ENCODE assay signal across 8 mouse cellular contexts in the genomic region with DNA sequence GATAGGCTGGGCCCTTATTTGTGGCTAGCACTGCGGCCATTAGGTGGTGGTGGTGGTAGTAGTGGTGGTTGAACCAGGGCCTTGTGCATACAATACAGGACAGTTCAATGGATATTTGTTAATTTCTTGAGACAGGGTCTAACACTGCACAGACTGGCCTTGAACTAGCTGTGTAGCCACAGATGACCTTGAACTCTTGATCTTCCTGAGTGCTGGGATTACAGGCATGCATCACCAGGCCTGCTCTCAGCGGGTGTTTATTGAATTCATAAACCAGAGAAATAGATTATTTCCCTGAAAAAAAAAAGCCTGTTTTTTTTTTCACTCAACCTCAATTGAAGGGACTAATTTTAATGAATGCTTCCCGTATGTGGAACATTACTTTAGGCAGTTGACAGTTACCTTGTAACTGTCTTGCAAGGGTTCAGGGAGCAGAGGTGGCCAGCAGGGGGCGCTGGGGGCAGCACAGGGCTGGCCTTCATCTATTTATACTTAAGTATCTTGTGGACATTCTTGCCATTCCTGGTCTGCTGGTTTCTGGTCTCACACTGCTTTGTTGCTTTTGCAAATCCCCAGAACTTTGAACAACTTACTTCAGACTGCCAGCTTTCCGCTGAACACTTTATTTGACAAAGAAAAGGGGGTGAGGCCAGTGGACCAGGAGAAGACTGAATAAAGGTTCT. TPM values are rescaled to one million over a fixed set of nuclear protein-coding genes. Genes with fewer than 3 reads are reported as not detected.
DNase-seq lines count a peak whose midpoint lies in the region; ATAC-seq and TF ChIP-seq lines count a peak whose summit lies in the region.

No protein-coding gene starts in this region.

- no peak overlapping the region for H3K9ac ChIP-seq in midbrain, embryonic 11.5 days (ENCODE audit: low read length)
- H3K9ac ChIP-seq in midbrain, embryonic 16.5 days (ENCODE audit: low read depth, low read length): no peak overlapping the region
- no peak overlapping the region for H3K9ac ChIP-seq in liver, embryonic 11.5 days (ENCODE audit: low read depth, low read length)

- no peaks in the 10 kb centered on the region for H3K4me1 ChIP-seq in midbrain, embryonic 11.5 days (ENCODE audit: control insufficient read depth, insufficient read depth, low read length)
- peaks cover 6% of the 10 kb centered on the region for H3K4me1 ChIP-seq in midbrain, embryonic 16.5 days (ENCODE audit: control insufficient read depth, insufficient read depth, low read length)
- no peaks in the 10 kb centered on the region for H3K4me1 ChIP-seq in bone marrow macrophage, adult 2 months (ENCODE audit: control insufficient read depth, insufficient read depth, low read length)
- H3K4me1 ChIP-seq in liver, embryonic 11.5 days (replicated peaks; ENCODE audit: control insufficient read depth, insufficient read depth, low read length): 0 out of 2 replicates have a peak, but pooled peaks cover 5% of the 10 kb centered on the region

- TF ChIP-seq CTCF in bone marrow macrophage, adult 2 months (IDR thresholded peaks at IDR 0.05; ENCODE audit: low read depth, low read length): peak; percentile 78

- no peaks in the 10 kb centered on the region for H3K36me3 ChIP-seq in midbrain, embryonic 11.5 days (ENCODE audit: control insufficient read depth, insufficient read depth, low read length)
- H3K36me3 ChIP-seq in midbrain, embryonic 16.5 days (ENCODE audit: control insufficient read depth, insufficient read depth, low read length): no peaks in the 10 kb centered on the region
- H3K36me3 ChIP-seq in liver, embryonic 11.5 days (ENCODE audit: control insufficient read depth, insufficient read depth, low read length): no peaks in the 10 kb centered on the region

- H3K4me3 ChIP-seq in midbrain, embryonic 11.5 days (ENCODE audit: low read depth, low read length): no peak overlapping the region
- H3K4me3 ChIP-seq in midbrain, embryonic 16.5 days (ENCODE audit: low read depth, low read length): no peak overlapping the region
- no peak overlapping the region for H3K4me3 ChIP-seq in bone marrow macrophage, adult 2 months (ENCODE audit: insufficient read depth, low read length)
- H3K4me3 ChIP-seq in liver, embryonic 11.5 days (ENCODE audit: low read depth, low read length): no peak overlapping the region

- no peaks in the 10 kb centered on the region for H3K27me3 ChIP-seq in midbrain, embryonic 11.5 days (ENCODE audit: control insufficient read depth, insufficient read depth, low read length)
- H3K27me3 ChIP-seq in midbrain, embryonic 16.5 days (ENCODE audit: control insufficient read depth, insufficient read depth, low read depth, low read length): no peaks in the 10 kb centered on the region
- peaks cover 10% of the 10 kb centered on the region; the same call in 1 of the 2 replicates for H3K27me3 ChIP-seq in liver, embryonic 11.5 days (replicated peaks; ENCODE audit: control insufficient read depth, insufficient read depth, low read length)

- H3K9me3 ChIP-seq in midbrain, embryonic 11.5 days (ENCODE audit: control insufficient read depth, low read length): no peaks in the 10 kb centered on the region
- H3K9me3 ChIP-seq in midbrain, embryonic 16.5 days (replicated peaks; ENCODE audit: control insufficient read depth, low read length, poor library complexity, severe bottlenecking): no peaks in the 10 kb centered on the region
- no peaks in the 10 kb centered on the region for H3K9me3 ChIP-seq in liver, embryonic 11.5 days (ENCODE audit: control insufficient read depth, low read length)

- peak; percentile 97 for DNase-seq in midbrain, embryonic 11.5 days (ENCODE audit: low spot score, missing footprints)
- peak; percentile 85 for DNase-seq in kidney, adult 18-20 months
- DNase-seq in liver, embryonic 11.5 days (ENCODE audit: low spot score): peak; percentile 68
- DNase-seq in retina, postnatal 7 days (ENCODE audit: low read depth, low spot score): peak; percentile 36
- peak; percentile 78 for DNase-seq in urinary bladder, postnatal 25 days (ENCODE audit: low spot score)

- 45% methylated on average over 5 of the region's 5 CpGs for WGBS in midbrain, embryonic 11.5 days
- 38% methylated on average over 5 of the region's 5 CpGs for WGBS in midbrain, embryonic 16.5 days
- WGBS in liver, embryonic 11.5 days: 49% methylated on average over 5 of the region's 5 CpGs

- H3K27ac ChIP-seq in midbrain, embryonic 11.5 days (ENCODE audit: low read depth, low read length): no peak overlapping the region
- H3K27ac ChIP-seq in midbrain, embryonic 16.5 days (ENCODE audit: low read length): no peak overlapping the region
- no peak overlapping the region for H3K27ac ChIP-seq in bone marrow macrophage, adult 2 months (ENCODE audit: insufficient read depth, low read depth, low read length)
- no peak overlapping the region for H3K27ac ChIP-seq in liver, embryonic 11.5 days (ENCODE audit: low read depth, low read length)

- no peak for TF ChIP-seq POLR2A in bone marrow macrophage, adult 2 months (IDR thresholded peaks at IDR 0.05; ENCODE audit: borderline replicate concordance, low read depth, low read length)

- no peak for ATAC-seq in midbrain, embryonic 11.5 days (ENCODE audit: low FRiP score)
- ATAC-seq in midbrain, embryonic 16.5 days: no peak
- 0 out of 2 replicates have a peak, but pooled peaks have one; percentile 45 for ATAC-seq in erythroblast, adult 5-6 weeks (replicated peaks; ENCODE audit: low FRiP score, poor library complexity, severe bottlenecking)
- no peak for ATAC-seq in liver, embryonic 11.5 days (replicated peaks; ENCODE audit: low FRiP score)

- H3K4me2 ChIP-seq in midbrain, embryonic 11.5 days: no peak overlapping the region
- H3K4me2 ChIP-seq in midbrain, embryonic 16.5 days (ENCODE audit: low read length): no peak overlapping the region
- H3K4me2 ChIP-seq in liver, embryonic 11.5 days: no peak overlapping the region

RNA-seq across cellular contexts. Expression of a gene that starts 8.6 kb away (rescaled TPM):
- polyA plus RNA-seq in midbrain, embryonic 11.5 days (2014; fragmentation: Nextera tagmentation; extraction: Ambion mirVana): 2.6 and 3.1 TPM in 2 replicates
- polyA plus RNA-seq in midbrain, embryonic 16.5 days (2015; fragmentation: Nextera tagmentation; extraction: Ambion mirVana): 20.5 and 21.3 TPM in 2 replicates
- not detected in 2 replicates for polyA plus RNA-seq in bone marrow macrophage, adult 2 months (2012; ENCODE audit: insufficient read depth, insufficient read length, missing spikeins)
- total RNA-seq in erythroblast, adult 5-6 weeks (2015; ENCODE audit: low replicate concordance): 0.21 TPM in 1 of 2 replicates, not detected in the other
- 0.28 TPM in 1 of 2 replicates, not detected in the other for total RNA-seq in erythroblast, adult 5-6 weeks (2017; ENCODE audit: low replicate concordance)
- 0.53 and 0.66 TPM in 2 replicates for polyA plus RNA-seq in liver, embryonic 11.5 days (2014; fragmentation: Nextera tagmentation; extraction: Ambion mirVana)

RNA-seq across cellular contexts. Expression of a gene that starts 53.0 kb away (rescaled TPM):
- 26.5 and 27.1 TPM in 2 replicates for polyA plus RNA-seq in midbrain, embryonic 11.5 days (2014; fragmentation: Nextera tagmentation; extraction: Ambion mirVana)
- 23.7 and 24.3 TPM in 2 replicates for polyA plus RNA-seq in midbrain, embryonic 16.5 days (2015; fragmentation: Nextera tagmentation; extraction: Ambion mirVana)
- polyA plus RNA-seq in bone marrow macrophage, adult 2 months (2012; ENCODE audit: insufficient read depth, insufficient read length, missing spikeins): 13.2 and 14.7 TPM in 2 replicates
- total RNA-seq in erythroblast, adult 5-6 weeks (2015; ENCODE audit: low replicate concordance): 2.9 and 4.8 TPM in 2 replicates
- 4.9 and 10.8 TPM in 2 replicates for total RNA-seq in erythroblast, adult 5-6 weeks (2017; ENCODE audit: low replicate concordance)
- 18.2 and 21.3 TPM in 2 replicates for polyA plus RNA-seq in liver, embryonic 11.5 days (2014; fragmentation: Nextera tagmentation; extraction: Ambion mirVana)

Comparison
In these comparisons a context has a peak if more than half of its experiments do, and no peak if none do; other contexts are left out.
1. DNase-seq: peak in every context shown above with its lines; median percentile 97 in midbrain, embryonic 11.5 days; 85 in kidney, adult 18-20 months; 78 in urinary bladder, postnatal 25 days; 68 in liver, embryonic 11.5 days; 36 in retina, postnatal 7 days.